Mouse (Mus musculus) adrenal gland, postnatal 36 days (tissue): ENCODE data around the gene A730009L09Rik. TPM values are rescaled to one million over a fixed set of nuclear protein-coding genes. Genes with fewer than 3 reads are reported as not detected.
A peak's percentile ranks its signal among the peaks of the same experiment; 100 is the strongest.

Source experiments
- DNase-seq, 2 experiments: peaks; one replicate each; pipeline ENCODE4 v3.0.0; 2021; ENCODE audit warnings: mixed read lengths in 1 of 2
- long read RNA-seq, 2 experiments: library from polyadenylated mRNA; stranded (forward); transcript quantifications; one replicate each; pipeline ENCODE4 v2.0.0; 2021; ENCODE audit warnings: borderline sequencing depth in 2 of 2
- total RNA-seq, 2 experiments: library from RNA; stranded (reverse); gene quantifications; 2 replicates each; pipeline ENCODE4 v1.2.3; 2021

Gene A730009L09Rik
- not detected for total RNA-seq
- long read RNA-seq, experiment 1: 0 reads
- long read RNA-seq, experiment 2: 0 reads

GRCm38 (mm10) chr16:84514821-84515220 is at the start of gene A730009L09Rik:
Gene A730009L09Rik (plus strand): TSS chr16:84515121.
- no peak for DNase-seq

DNA sequence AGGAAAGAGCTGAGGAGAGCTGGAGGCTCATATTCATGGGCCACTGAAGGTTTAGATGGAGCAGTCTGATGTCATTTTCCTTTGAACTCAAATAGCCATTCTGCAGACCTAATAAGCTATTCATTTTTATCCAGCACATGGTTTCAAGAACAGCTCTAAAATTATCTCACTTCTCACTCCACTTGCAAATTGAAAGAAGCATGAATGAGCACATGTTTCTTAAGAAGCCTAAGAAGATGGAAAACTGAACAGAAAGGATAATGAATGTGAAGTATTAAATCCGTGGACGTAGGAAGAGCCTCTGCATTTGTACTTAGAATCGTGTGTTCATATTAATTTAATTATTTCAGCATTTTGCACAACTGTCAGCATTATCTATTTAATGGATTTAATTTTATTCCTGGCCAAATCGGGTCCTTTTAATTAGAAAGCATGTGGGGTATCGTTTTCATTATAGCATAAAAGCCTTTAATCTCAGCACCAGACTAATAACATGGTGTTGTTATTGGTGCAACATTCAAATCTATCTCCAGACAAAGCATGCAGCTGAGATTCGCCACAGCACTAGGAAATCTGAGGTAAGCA is 49.2 kb upstream of the A730009L09Rik start:
- DNase-seq: no peak

DNA sequence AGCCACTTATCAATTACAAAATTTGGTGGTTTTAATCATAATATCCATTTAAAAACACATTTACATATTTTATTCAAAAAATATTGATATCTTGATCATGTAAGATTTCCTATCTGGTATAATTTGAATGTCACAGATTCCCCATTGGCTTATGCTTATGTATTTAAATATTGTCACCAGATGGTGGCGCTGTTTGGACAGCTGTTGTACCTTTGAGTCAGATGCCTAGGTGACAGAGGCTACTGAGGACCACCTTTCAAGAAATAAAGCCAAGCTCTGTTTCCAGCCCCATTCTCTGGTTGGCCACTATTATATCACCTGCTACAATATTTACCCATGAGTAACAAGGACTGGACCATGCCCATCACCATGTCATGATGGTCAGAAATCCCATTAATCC is 46.0 kb upstream of the A730009L09Rik start:
- DNase-seq: peak in 1 of 2 experiments; percentile 2

DNA sequence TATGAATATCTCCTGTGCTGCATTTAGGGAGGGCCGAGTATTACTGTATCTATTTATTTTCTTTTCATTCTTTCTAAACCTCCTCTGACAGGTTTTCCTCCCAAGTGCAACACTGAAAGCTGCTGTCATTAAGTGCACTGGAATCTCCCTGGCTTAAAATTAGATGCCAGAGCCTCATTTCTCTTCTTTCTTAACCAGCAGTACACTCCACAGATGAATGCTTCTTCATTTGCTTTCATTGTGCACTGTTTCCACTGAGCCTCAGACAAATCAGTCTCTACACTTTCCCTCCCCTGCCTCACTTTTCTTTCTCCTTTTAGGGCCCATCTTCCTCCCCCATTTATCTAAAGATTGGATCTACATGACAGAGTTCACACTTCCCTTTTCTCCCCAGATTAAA is 44.9 kb upstream of the A730009L09Rik start:
- no peak for DNase-seq

- no peak for DNase-seq
These were observed 41.5 kb upstream of the A730009L09Rik start for GRCm38 (mm10) chr16:84473406-84473805.

DNA sequence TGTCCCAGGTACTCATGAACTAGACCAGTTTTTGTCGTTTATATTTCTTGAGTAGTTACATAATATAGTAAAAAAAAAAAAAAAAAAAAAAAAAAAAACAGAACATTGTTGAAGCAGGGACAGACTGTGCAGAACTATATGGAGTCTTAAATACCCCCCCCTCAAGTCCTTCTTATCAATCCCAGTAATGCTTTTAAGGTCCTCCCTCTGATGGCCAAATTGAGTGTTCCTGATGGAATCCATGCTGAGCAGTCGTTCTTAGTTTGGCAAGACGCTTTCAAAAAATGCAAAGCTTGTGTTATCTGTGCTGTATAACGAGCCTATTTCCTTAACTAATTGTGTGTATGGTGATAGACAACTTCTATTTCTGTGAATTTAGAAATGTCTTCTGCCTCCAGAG is 40.2 kb upstream of the A730009L09Rik start:
- no peak for DNase-seq

DNA sequence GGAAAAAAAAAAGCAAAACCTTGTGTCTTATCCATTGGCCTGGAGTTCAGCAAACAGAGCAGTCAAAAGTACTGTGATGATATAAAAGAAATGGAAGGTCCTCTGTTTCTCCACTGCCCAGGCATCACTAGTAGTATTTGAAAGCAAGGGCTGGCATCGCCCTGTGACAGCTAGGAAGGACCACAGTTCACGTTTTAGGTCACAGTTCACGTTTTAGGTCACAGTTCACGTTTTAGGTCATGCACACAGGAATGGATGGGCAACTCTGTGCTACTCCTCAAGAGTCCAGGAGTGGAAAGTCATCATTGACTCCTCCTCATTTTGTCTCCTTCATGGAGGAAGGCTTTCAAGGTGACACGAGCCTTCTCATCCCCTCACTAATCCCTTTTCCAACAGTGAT is 38.0 kb upstream of the A730009L09Rik start:
- DNase-seq: no peak

GRCm38 (mm10) chr16:84477528-84477927 is 37.4 kb upstream of the A730009L09Rik start:
- DNase-seq: no peak

DNA sequence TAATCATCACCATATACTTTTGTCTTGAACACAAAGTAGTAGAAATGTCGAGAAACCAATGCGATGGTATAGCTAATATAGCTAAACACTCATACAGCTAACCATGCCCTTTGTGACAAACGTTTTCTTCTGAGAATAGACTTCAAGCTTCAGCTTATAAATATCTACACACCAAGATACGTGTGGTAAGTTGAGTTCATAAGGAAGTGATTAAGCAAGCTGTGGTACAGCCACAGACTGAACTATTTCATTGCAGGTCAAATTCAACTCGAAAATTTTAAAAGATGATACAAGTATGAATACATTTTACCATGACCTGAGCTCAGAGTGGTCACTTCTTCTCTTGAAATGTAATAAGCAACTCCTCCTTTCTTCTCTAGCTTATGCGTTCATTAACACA is 37.0 kb upstream of the A730009L09Rik start:
- no peak for DNase-seq

DNA sequence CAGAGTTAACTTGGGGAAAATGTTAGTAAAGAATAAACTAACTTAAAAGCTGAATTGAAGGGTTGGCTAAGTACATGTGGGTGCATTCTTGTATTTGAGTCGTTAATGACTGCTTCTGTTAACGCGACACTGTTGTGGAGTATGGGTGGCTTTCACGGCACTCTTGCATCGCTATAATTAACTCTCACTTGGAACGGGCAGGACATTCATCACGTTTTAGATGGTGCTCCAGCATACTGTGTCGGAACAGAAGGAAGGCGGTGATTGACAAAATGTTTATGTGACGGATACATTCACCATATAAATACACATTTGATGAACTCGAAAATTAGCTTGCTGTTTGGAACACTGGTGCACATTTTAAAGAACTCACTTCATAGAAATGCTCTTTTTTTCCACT is 29.0 kb upstream of the A730009L09Rik start:
- DNase-seq: no peak

- no peak for DNase-seq
These were observed 20.1 kb upstream of the A730009L09Rik start for GRCm38 (mm10) chr16:84494818-84495217.

GRCm38 (mm10) chr16:84495438-84495837 is 19.5 kb upstream of the A730009L09Rik start:
- peak in 1 of 2 experiments; percentile 12 for DNase-seq

GRCm38 (mm10) chr16:84507681-84508080 is 7.2 kb upstream of the A730009L09Rik start:
- DNase-seq: no peak

GRCm38 (mm10) chr16:84521975-84522635 is 7.2 kb downstream of the A730009L09Rik start:
- no peak for DNase-seq

- DNase-seq: peak in 1 of 2 experiments; percentile 8
These were observed 8.1 kb downstream of the A730009L09Rik start for GRCm38 (mm10) chr16:84523061-84523460.

- peak; percentile 72 for DNase-seq
These were observed 12.5 kb downstream of the A730009L09Rik start for GRCm38 (mm10) chr16:84527375-84527774.

GRCm38 (mm10) chr16:84532803-84533202 is 17.9 kb downstream of the A730009L09Rik start:
- no peak for DNase-seq

- no peak for DNase-seq
These were observed 31.1 kb downstream of the A730009L09Rik start for GRCm38 (mm10) chr16:84546059-84546458.

GRCm38 (mm10) chr16:84549122-84549521 is 34.2 kb downstream of the A730009L09Rik start:
- DNase-seq: peak; percentile 15 to 31

GRCm38 (mm10) chr16:84550445-84550844 is 35.5 kb downstream of the A730009L09Rik start:
- no peak for DNase-seq

- no peak for DNase-seq
These were observed 39.1 kb downstream of the A730009L09Rik start for GRCm38 (mm10) chr16:84553981-84554380.

GRCm38 (mm10) chr16:84558113-84558917 is 43.4 kb downstream of the A730009L09Rik start:
- DNase-seq: no peak
